Mouse (Mus musculus) midbrain, embryonic 16.5 days (tissue): ENCODE results near the gene Hoxd8. TPM values are rescaled to one million over a fixed set of nuclear protein-coding genes. Genes with fewer than 3 reads are reported as not detected.
A peak's percentile ranks its signal among the peaks of the same experiment; 100 is the strongest.

Experiments used
- ATAC-seq: fragments of 200-750 bp; cut with Nextera tagmentation; 2 replicates; pipeline ENCODE4 v1.8.0; 2017; ENCODE audit warnings: moderate TSS enrichment
- H3K27ac ChIP-seq: fragments of 300-500 bp; sonication (generic); 2 replicates; pipeline ENCODE4 v1.5.1; 2014; ENCODE audit warnings: mild to moderate bottlenecking, low read length, mixed read lengths
- H3K27me3 ChIP-seq: fragments of 300-500 bp; sonication (generic); 2 replicates; pipeline ENCODE4 v1.6.1; 2014; ENCODE audit warnings: low read depth, low read length, mixed read lengths; ENCODE audit not compliant: control insufficient read depth, insufficient read depth
- H3K36me3 ChIP-seq: fragments of 300-500 bp; sonication (generic); 2 replicates; pipeline ENCODE4 v1.6.1; 2014; ENCODE audit warnings: mild to moderate bottlenecking, low read length, moderate library complexity, mixed read lengths; ENCODE audit not compliant: control insufficient read depth, insufficient read depth
- H3K4me1 ChIP-seq: fragments of 300-500 bp; sonication (generic); 2 replicates; pipeline ENCODE4 v1.6.1; 2014; ENCODE audit warnings: mild to moderate bottlenecking, low read length, mixed read lengths; ENCODE audit not compliant: control insufficient read depth, insufficient read depth
- H3K4me2 ChIP-seq: fragments of 300-500 bp; sonication (generic); 2 replicates; pipeline ENCODE4 v1.6.1; 2014; ENCODE audit warnings: mild to moderate bottlenecking, low read length, mixed read lengths
- H3K4me3 ChIP-seq: fragments of 300-500 bp; sonication (generic); 2 replicates; pipeline ENCODE4 v1.5.1; 2014; ENCODE audit warnings: low read depth, mild to moderate bottlenecking, low read length, moderate library complexity, mixed read lengths
- H3K9ac ChIP-seq: fragments of 300-500 bp; sonication (generic); 2 replicates; pipeline ENCODE4 v1.6.1; 2014; ENCODE audit warnings: low read depth, low read length, mixed read lengths
- H3K9me3 ChIP-seq: fragments of 300-500 bp; sonication (generic); replicated peaks from 2 replicates; pipeline ENCODE4 v1.6.1; 2014; ENCODE audit warnings: mild to moderate bottlenecking, low read length, mixed read lengths; ENCODE audit not compliant: control insufficient read depth, poor library complexity, severe bottlenecking
- WGBS: fragments of 180-500 bp; shearing (Covaris S2); extraction: QIAGEN DNeasy Blood & Tissue Kit; methylation state at CpG from one replicate; pipeline ENCODE4 v1.1.7; 2014; 5-methylcytosine and 5-hydroxymethylcytosine counted together
- polyA plus RNA-seq: library from polyadenylated mRNA; unstranded; fragments of >200 nt; fragmentation: Nextera tagmentation; extraction: Ambion mirVana; gene quantifications from 2 replicates; pipeline ENCODE4 v1.2.1, GENCODE M21; 2015

Gene Hoxd8
- polyA plus RNA-seq, 1 experiment from 2014 or later, result not detected

- no peaks in the 10 kb centered on the region for H3K36me3 ChIP-seq
- no peaks in the 10 kb centered on the region for H3K9me3 ChIP-seq
- peaks cover 7% of the 10 kb centered on the region for H3K4me1 ChIP-seq
- peaks cover 86% of the 10 kb centered on the region for H3K27me3 ChIP-seq
- no peak overlapping the region for H3K27ac ChIP-seq
- H3K4me2 ChIP-seq, result peak overlapping the region; percentile 45
- H3K4me3 ChIP-seq, result peak overlapping the region; percentile 8; the same call in 1 of the 2 replicates
- no peak for ATAC-seq
- under 1% methylated on average over 54 of the region's 74 CpGs for WGBS
- H3K9ac ChIP-seq, result no peak overlapping the region
Observed at GRCm38 (mm10) chr2:74668370-74669229, 35.8 kb upstream of the Hoxd8 start.

- ATAC-seq, result no peak
- Histone ChIP-seq H3K9ac (no peak overlapping the region), H3K27me3 (peaks cover 86% of the 10 kb centered on the region), H3K4me2 (no peak overlapping the region), H3K36me3 (no peaks in the 10 kb centered on the region), H3K27ac (no peak overlapping the region), H3K4me1 (peaks cover 7% of the 10 kb centered on the region), H3K4me3 (no peak overlapping the region), H3K9me3 (no peaks in the 10 kb centered on the region)
- 0% methylated on average over 3 of the region's 3 CpGs for WGBS
Observed at GRCm38 (mm10) chr2:74669230-74669578, 35.2 kb upstream of the Hoxd8 start.

- WGBS, result 3% methylated on average over 14 of the region's 14 CpGs
- Histone ChIP-seq H3K9me3 (no peaks in the 10 kb centered on the region), H3K4me2 (no peak overlapping the region), H3K9ac (no peak overlapping the region), H3K27me3 (peaks cover 86% of the 10 kb centered on the region), H3K27ac (no peak overlapping the region), H3K36me3 (no peaks in the 10 kb centered on the region), H3K4me1 (peaks cover 7% of the 10 kb centered on the region), H3K4me3 (no peak overlapping the region)
- no peak for ATAC-seq
Observed at GRCm38 (mm10) chr2:74669650-74670235, 34.7 kb upstream of the Hoxd8 start.

- Histone ChIP-seq H3K4me2 (no peak overlapping the region), H3K27ac (no peak overlapping the region), H3K4me1 (peaks cover 7% of the 10 kb centered on the region), H3K4me3 (no peak overlapping the region), H3K9me3 (no peaks in the 10 kb centered on the region), H3K9ac (no peak overlapping the region), H3K27me3 (peaks cover 86% of the 10 kb centered on the region), H3K36me3 (no peaks in the 10 kb centered on the region)
- WGBS, result 1% methylated on average over 3 of the region's 3 CpGs
- no peak for ATAC-seq
Observed at GRCm38 (mm10) chr2:74670632-74671188, 33.7 kb upstream of the Hoxd8 start.

GRCm38 (mm10) chr2:74671847-74672246 is 32.6 kb upstream of the Hoxd8 start:
- 3% methylated on average over 5 of the region's 5 CpGs for WGBS
- H3K9me3 ChIP-seq, result no peaks in the 10 kb centered on the region
- peaks cover 7% of the 10 kb centered on the region for H3K4me1 ChIP-seq
- no peak overlapping the region for H3K4me2 ChIP-seq
- peaks cover 88% of the 10 kb centered on the region for H3K27me3 ChIP-seq
- H3K27ac ChIP-seq, result no peak overlapping the region
- no peaks in the 10 kb centered on the region for H3K36me3 ChIP-seq
- no peak for ATAC-seq
- no peak overlapping the region for H3K4me3 ChIP-seq
- H3K9ac ChIP-seq, result no peak overlapping the region

GRCm38 (mm10) chr2:74672481-74673362 is 31.7 kb upstream of the Hoxd8 start:
- no peaks in the 10 kb centered on the region for H3K36me3 ChIP-seq
- no peak for ATAC-seq
- no peak overlapping the region for H3K27ac ChIP-seq
- H3K4me1 ChIP-seq, result peaks cover 7% of the 10 kb centered on the region
- under 1% methylated on average over 38 of the region's 40 CpGs for WGBS
- H3K9me3 ChIP-seq, result no peaks in the 10 kb centered on the region
- H3K9ac ChIP-seq, result no peak overlapping the region
- H3K4me2 ChIP-seq, result peak overlapping the region; percentile 55
- H3K27me3 ChIP-seq, result peaks cover 89% of the 10 kb centered on the region
- H3K4me3 ChIP-seq, result peak overlapping the region; percentile 7; the same call in 1 of the 2 replicates

GRCm38 (mm10) chr2:74673835-74674425 is 30.5 kb upstream of the Hoxd8 start:
- no peaks in the 10 kb centered on the region for H3K36me3 ChIP-seq
- WGBS, result 1% methylated on average over 24 of the region's 24 CpGs

GRCm38 (mm10) chr2:74674881-74675665 is 29.3 kb upstream of the Hoxd8 start, which contains the start of gene Hoxd12:
Gene Hoxd12 (plus strand): TSS chr2:74675013.
- Histone ChIP-seq H3K9me3 (no peaks in the 10 kb centered on the region), H3K4me2 (no peak within 1 kb of the TSS), H3K27me3 (peaks cover 93% of the 10 kb centered on the region), H3K27ac (no peak within 1 kb of the TSS), H3K9ac (no peak within 1 kb of the TSS), H3K4me1 (peaks cover 3% of the 10 kb centered on the region; the same call in 1 of the 2 replicates), H3K4me3 (no peak within 1 kb of the TSS), H3K36me3 (no peaks in the 10 kb centered on the region)
- ATAC-seq, result no peak
- 3% methylated on average over 47 of the region's 47 CpGs for WGBS

More at GRCm38 (mm10) chr2:74673835-74674425, 30.5 kb upstream of the Hoxd8 start:
- Histone ChIP-seq H3K9ac (no peak overlapping the region), H3K27ac (no peak overlapping the region), H3K4me3 (no peak overlapping the region), H3K4me2 (no peak overlapping the region), H3K27me3 (peaks cover 94% of the 10 kb centered on the region), H3K9me3 (no peaks in the 10 kb centered on the region), H3K4me1 (peaks cover 3% of the 10 kb centered on the region; the same call in 1 of the 2 replicates)
- ATAC-seq, result no peak
